Mouse (Mus musculus) heart, postnatal 10 days (tissue): ENCODE results near the gene BC048507. TPM values are rescaled to one million over a fixed set of nuclear protein-coding genes. Genes with fewer than 3 reads are reported as not detected.
"Not testable (repeated sequence)": the region's sequence is repeated elsewhere in the genome, so short reads cannot be mapped to it uniquely, and the experiment has no call there.

ENCODE experiments used
- DNase-seq, 2 experiments: peaks; one replicate each; pipeline ENCODE4 v3.0.0; 2021
- intact Hi-C: fragments of 180-260 bp; cut with DNase I; formaldehyde crosslinking; loops from one replicate; pipeline ENCODE4 v1.15.1; 2025
- total RNA-seq, 2 experiments: library from RNA; stranded (reverse); gene quantifications; 2 replicates each; pipeline ENCODE4 v1.2.3; 2021

BC048507 gene
- total RNA-seq: not detected

DNA sequence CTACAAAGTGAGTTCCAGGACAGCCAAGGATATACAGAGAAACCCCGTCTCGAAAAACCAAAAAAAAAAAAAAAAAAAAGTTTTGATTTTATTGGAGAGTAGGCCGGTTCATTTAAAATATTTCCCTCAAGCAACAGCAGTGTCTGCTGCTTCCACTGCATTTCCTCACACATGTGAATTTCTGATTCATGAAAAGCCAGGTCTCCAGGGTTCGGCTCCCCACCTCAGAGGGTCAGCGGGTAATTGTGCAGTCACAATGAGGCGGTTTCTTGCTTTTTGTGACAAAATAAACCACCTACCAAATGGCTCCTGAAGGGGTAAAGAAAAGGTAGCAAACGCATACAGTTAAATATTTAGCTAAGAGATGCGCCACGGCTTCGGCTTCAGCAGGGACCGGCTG, at the start of gene BC048507:
Gene BC048507, plus strand, starts transcription at position 301 of the 400 bp plus-strand sequence.
- no peak for DNase-seq
- intact Hi-C loops: no loop called here

DNA sequence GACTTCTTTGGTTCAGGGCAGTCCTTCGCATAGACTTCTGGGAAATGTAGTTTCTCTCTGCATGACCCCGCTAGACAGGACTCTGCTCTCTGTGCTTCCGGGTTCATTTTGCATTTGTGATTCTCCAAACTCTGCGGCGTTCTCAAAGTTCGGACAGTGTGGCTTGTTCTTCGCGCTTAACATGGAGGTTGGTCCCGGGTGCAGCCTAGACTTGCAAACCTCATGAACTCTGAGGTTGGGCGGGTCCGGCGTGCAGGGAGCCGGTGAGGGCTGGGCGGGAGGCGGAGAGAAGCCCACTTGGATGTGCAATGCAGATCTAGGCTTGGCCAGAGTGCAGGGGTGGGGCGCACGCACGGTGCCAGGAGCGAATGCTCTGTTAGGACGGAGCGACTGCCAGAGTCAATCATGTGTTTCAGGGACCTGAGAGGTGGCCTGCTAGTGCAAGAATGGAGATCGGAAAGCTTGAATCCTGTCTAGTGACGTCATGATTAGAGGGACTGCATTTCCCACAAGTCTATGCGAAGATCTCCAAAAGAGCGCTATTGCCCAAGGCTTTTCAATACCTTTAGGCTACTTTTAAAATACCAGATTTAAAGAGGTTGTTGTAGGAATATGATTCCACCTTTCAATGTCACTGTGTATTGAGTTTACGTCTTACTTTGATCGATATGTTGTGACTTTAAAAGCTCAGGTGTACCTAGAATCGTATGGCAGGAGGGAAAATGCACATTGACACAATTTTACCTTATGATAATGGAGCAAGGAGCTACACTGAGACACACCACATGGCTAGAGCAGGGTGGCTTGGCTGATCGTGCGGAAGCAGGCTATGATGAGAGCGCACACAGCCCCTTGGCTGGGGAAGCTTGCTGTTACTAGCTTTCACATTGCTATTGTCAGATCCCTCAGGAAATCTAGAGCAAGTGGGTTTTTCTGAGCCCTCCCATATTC, 49.1 kb upstream of the BC048507 start, which contains the start of gene Zfp273:
Gene Zfp273, plus strand, starts transcription at position 31 of the 951 bp plus-strand sequence.
- intact Hi-C loops: loop anchor here (2.0 to 10.0 kb wide), 2 partner anchors 57 to 549 kb away; no protein-coding TSS in a partner anchor
- peak; percentile 87 to 88 for DNase-seq

- intact Hi-C loops: loop anchor here (10.0 kb wide), 1 partner anchor 554 kb away; no protein-coding TSS in a partner anchor
- no peak for DNase-seq
These were observed 44.5 kb upstream of the BC048507 start for GRCm38 (mm10) chr13:67818636-67819035.

GRCm38 (mm10) chr13:67830911-67831336, 32.2 kb upstream of the BC048507 start, which contains the start of gene Gm10037:
Gene Gm10037, plus strand, starts transcription at chr13:67831106.
- intact Hi-C loops: loop anchor here (5.0 kb wide), 2 partner anchors 104 to 149 kb away; partner anchors contain the start of gene Zfp65
- peak; percentile 34 to 70 for DNase-seq

DNA sequence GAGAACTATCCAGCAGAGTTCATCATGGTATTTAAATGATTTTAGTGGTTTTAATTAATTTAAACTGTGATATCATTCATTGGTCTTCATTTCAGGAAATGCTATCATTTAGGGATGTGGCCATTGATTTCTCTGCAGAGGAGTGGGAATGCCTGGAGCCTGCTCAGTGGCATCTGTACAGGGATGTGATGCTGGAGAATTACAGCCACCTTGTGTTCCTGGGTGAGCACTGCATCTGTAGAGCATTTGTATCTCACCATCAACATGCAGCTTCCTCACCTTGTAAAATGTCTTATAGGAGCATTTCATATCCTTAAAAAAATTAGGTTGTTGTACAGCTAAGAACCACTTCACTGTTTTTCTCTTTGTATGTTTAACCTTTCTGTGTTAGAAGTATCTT, 30.0 kb upstream of the BC048507 start:
- DNase-seq: not testable (repeated sequence)
- intact Hi-C loops: loop anchor here (5.0 kb wide), 2 partner anchors 106 to 151 kb away; partner anchors contain the start of gene Zfp65

GRCm38 (mm10) chr13:67843775-67844118, 19.4 kb upstream of the BC048507 start:
- intact Hi-C loops: loop anchor here (5.0 to 10.0 kb wide), 3 partner anchors 206 to 739 kb away; partner anchors contain the start of genes Gm28557, Gm49345 and Zfp729a
- no peak for DNase-seq

- intact Hi-C loops: loop anchor here (5.0 to 10.0 kb wide), 3 partner anchors 207 to 739 kb away; partner anchors contain the start of genes Gm28557, Gm49345 and Zfp729a
- DNase-seq: peak; percentile 54 to 74
These were observed 18.8 kb upstream of the BC048507 start for GRCm38 (mm10) chr13:67844119-67844852.

GRCm38 (mm10) chr13:67844853-67845194, 18.3 kb upstream of the BC048507 start:
- peak; percentile 3 for DNase-seq
- intact Hi-C loops: loop anchor here (5.0 to 10.0 kb wide), 3 partner anchors 208 to 740 kb away; partner anchors contain the start of genes Gm28557, Gm49345 and Zfp729a

GRCm38 (mm10) chr13:67850361-67850760, 12.8 kb upstream of the BC048507 start:
- intact Hi-C loops: no loop called here
- DNase-seq: no peak

DNA sequence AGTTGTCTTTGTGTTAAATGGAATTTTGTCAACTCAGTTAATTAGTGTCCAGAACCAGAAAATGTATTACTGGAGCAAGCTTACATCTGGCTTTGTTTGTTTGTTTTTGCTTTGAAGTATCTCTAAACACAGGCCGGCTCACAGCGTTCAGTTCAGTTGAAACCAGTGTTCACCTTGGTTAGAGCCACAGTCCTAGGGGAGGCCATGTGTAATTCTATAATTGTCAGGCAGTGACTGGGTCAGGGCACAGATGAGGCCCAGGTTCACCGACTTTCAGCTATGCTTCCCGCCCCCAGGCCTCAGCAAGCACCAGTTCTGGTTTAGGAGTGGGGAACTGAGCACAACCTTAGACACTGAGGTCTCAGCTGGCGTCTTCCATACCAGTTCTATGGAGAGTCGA, 10.0 kb upstream of the BC048507 start:
- DNase-seq: no peak
- intact Hi-C loops: no loop called here

- no peak for DNase-seq
- intact Hi-C loops: no loop called here
These were observed 9.1 kb upstream of the BC048507 start for GRCm38 (mm10) chr13:67853983-67854382.

DNA sequence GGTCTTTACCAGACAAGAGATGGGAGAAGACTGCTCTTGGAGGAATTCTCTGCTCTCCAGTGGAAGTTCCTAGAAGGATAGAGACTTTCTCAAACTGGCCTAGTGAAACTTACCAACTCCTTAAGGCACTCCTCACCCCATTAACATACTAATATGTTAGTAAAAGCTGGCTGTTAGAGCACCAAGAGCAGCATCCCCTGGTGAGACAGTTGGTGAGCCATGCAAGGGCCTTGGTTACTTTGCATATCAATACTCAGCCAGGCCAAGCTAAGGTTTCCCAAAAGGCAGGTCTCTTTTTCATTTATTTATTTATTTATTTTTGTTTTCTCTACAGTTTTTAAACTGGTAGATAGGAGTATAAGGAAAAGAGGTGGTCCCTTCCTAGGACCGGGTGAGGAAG, 5.8 kb upstream of the BC048507 start:
- no peak for DNase-seq
- intact Hi-C loops: no loop called here

DNA sequence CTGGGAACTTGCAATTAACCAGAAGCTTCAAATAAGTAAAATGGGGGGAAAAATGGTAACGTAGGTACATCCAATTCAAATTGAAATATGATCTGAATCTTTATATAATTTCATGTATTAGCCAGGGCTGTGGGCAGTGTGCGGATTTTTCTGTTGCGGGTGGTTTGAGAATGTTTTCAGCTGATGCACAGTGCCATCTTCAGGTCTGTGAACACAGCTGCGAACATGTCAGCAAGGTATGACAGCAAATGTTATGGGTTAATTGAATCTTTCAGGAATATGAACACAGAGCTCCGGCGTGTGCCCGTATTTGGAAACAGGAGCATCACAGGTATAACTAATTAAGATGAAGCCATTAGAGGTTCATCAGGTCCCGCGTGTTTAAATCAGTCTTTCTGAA, 618 bp upstream of the BC048507 start:
- intact Hi-C loops: no loop called here
- DNase-seq: no peak

DNA sequence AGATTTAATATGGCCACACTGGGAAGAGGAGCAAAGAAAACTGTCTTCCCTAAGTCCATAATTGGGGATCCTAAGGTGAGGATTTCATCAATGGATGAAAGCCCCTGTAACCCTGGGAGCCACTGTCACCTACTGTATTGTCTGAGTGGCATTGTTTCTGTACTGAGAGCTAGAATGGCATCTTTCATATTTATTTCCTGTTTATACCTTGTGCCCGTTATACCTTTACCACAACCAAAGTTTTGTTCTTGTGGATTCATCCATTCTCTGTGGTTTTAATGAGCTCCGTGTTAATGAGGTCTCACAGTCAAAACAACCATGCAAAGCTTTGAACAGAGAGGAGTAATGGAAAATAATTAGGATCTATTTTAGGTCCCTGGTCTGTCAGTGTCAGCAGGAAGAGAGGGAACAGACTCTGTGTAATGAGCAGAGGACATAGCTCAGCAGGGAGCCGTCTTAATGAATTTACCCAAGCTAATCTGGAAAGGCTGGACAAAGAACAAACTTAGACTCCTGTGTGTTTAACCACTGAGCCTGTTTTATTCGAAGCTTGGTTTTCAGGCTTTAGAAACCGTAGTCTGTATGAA, 1.7 kb downstream of the BC048507 start:
- intact Hi-C loops: no loop called here

DNA sequence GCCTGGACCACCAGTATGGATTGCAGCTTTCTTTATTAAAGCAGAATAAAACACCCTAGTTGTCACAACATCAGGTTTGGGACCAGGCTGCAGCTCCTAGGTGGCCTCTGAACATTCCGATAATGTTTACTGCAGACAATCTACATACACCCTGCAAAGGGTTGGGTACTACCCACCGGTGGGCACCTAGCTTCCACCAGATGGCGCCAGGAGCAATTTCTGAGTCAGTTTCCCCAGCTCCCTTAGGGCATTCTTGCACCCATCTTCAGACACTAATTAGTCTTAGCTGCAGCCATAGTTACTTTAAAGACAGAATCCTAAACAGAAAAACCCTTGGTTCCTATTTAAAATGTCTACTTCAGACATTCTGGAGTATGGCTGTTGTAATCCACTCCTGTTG, 4.8 kb downstream of the BC048507 start:
- intact Hi-C loops: no loop called here
- DNase-seq: no peak

More for the DNA sequence above, 1.7 kb downstream of the BC048507 start:
- DNase-seq: no peak

DNA sequence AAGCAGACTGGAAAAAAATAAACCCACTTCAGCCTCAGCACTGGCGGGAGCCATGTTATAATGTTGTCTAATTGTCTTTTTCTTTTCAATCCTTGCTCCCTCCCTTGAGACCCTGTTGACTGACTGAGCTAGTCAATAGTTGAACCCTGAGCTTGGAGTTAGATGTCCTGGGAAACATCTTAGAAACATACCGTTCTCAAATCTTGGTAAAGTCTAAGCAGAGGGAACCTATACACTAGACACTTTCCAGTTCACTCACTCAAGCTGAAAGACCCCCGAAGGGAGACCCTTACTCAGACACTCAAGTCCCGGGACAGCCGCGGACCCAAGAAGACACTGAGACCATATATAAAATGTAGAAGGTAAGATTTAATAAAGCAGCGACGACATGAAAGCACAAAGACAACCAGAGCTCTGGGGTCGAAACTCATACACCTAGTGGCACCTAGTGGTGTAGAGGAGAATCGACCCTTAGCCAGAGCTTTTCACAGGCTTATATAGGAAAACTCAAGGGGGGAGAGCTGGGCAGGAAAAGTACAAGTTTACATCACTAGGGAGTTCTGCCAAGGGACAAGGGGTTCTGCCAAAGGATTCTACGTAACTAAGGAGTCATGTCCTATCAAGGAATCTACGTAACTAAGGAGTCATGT, 13.0 kb downstream of the BC048507 start:
- intact Hi-C loops, DNase-seq: not testable (repeated sequence)

DNA sequence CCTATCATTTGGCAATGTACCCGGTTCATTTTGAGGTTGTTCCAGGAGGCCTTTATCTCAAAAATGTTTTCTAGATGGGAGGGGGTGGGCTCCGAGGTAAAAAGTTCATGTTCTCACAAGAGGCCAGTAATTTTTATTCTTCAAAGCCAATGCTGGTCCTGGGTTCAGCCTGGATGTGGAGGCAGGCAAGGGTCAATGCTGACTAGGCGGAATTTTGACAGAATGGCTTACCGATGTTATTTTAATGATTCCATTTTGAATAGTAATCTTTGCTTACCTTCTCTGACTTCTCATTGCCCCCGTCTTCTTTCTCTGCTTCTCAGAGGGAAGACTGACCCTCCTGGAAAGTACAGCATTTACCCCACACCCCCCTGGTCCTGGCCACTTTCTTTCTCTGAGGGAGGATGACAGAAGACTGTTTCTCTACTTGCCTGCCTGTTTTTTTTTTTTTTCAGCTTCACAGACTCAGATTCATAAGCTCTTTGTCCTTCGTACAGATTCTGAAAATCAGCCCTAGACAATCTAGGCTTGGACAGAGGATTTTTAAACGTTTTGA, 13.7 kb downstream of the BC048507 start:
- intact Hi-C loops: no loop called here
- no peak for DNase-seq

DNA sequence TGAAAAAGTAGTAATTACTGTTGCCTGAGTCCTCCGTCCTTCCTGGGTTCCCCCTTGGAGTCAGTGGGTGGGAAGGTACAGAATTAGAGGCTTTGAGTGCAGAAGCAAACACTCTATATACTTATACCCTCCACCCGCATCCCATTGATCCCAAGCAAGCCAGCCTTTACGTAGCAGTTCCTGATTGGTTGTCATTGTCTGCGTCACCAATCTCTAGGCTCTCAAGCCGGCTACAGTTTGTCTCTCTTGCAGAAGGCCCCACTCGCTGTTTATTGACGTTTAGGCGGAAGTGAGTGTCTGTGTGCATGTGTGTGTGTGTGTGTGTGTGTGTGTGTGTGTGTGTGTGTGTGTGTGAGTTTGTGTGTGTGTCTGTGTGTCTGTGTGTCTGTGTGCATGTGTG, 20.8 kb downstream of the BC048507 start:
- no peak for DNase-seq
- intact Hi-C loops: no loop called here

DNA sequence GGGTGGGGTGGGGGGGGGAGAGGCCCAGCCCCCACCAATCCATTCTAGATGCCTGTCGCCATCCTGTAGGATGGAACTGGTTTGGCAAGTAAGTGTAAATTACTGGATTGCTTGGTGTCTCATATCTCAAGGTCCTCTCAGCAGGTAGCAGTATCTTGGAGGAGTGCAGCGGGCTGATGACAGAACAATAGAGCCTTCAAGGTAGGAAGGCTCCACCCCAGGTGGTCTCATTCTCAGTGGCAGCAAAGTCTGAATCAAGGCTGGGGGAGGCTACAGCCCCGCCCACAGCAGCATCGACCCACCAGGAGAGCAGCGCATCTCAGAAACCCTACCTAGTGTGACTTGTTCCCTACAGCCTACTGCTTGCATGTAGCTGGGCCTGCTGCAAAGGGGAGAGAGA, 46.6 kb downstream of the BC048507 start:
- intact Hi-C loops: no loop called here
- no peak for DNase-seq
